Mouse (Mus musculus) intestine, postnatal 0 days (tissue): ENCODE results near the gene Poldip3. TPM values are rescaled to one million over a fixed set of nuclear protein-coding genes. Genes with fewer than 3 reads are reported as not detected.
A peak's percentile ranks its signal among the peaks of the same experiment; 100 is the strongest.

ENCODE experiments used
- ATAC-seq: fragments of 200-750 bp; cut with Nextera tagmentation; 2 replicates; pipeline ENCODE4 v1.8.0; 2017; ENCODE audit warnings: mild to moderate bottlenecking, moderate TSS enrichment, moderate library complexity
- H3K27ac ChIP-seq: fragments of 300-500 bp; sonication (generic); 2 replicates; pipeline ENCODE4 v1.5.1; 2014; ENCODE audit warnings: mild to moderate bottlenecking, low read depth, low read length, moderate library complexity
- H3K27me3 ChIP-seq: fragments of 300-500 bp; sonication (generic); replicated peaks from 2 replicates; pipeline ENCODE4 v1.6.1; 2014; ENCODE audit warnings: low read length, mixed read lengths; ENCODE audit not compliant: control insufficient read depth, insufficient read depth
- H3K36me3 ChIP-seq: fragments of 300-500 bp; sonication (generic); 2 replicates; pipeline ENCODE4 v1.6.1; 2014; ENCODE audit warnings: mild to moderate bottlenecking, moderate library complexity; ENCODE audit not compliant: control insufficient read depth, insufficient read depth
- H3K4me1 ChIP-seq: fragments of 300-500 bp; sonication (generic); replicated peaks from 2 replicates; pipeline ENCODE4 v1.6.1; 2014; ENCODE audit warnings: antibody characterized with exemption, low read length, mixed read lengths; ENCODE audit not compliant: control insufficient read depth, insufficient read depth
- H3K4me2 ChIP-seq: fragments of 300-500 bp; sonication (generic); replicated peaks from 2 replicates; pipeline ENCODE4 v1.6.1; 2014; ENCODE audit warnings: low read depth, mild to moderate bottlenecking, moderate library complexity
- H3K4me3 ChIP-seq: fragments of 300-500 bp; sonication (generic); 2 replicates; pipeline ENCODE4 v1.5.1; 2014; ENCODE audit warnings: low read depth, low read length
- H3K9ac ChIP-seq: fragments of 300-500 bp; sonication (generic); 2 replicates; pipeline ENCODE4 v1.6.1; 2014; ENCODE audit warnings: mild to moderate bottlenecking, low read depth, low read length
- H3K9me3 ChIP-seq: fragments of 300-500 bp; sonication (generic); 2 replicates; pipeline ENCODE4 v1.6.1; 2016; ENCODE audit warnings: mixed run types; ENCODE audit not compliant: control insufficient read depth
- CTCF ChIP-seq: sonication (generic); IDR thresholded peaks from 2 replicates; pipeline ENCODE4 v1.5.1; 2016; ENCODE audit warnings: low read depth, mild to moderate bottlenecking, control low read depth, antibody characterized with exemption, moderate library complexity
- WGBS: fragments of 180-500 bp; shearing (Covaris S2); extraction: QIAGEN DNeasy Blood & Tissue Kit; methylation state at CpG from one replicate; pipeline ENCODE4 v1.1.7; 2014; 5-methylcytosine and 5-hydroxymethylcytosine counted together
- polyA plus RNA-seq: library from polyadenylated mRNA; unstranded; fragments of >200 nt; fragmentation: Nextera tagmentation; extraction: Ambion mirVana; gene quantifications from 2 replicates; pipeline ENCODE4 v1.2.1, GENCODE M21; 2015

Poldip3 gene
- polyA plus RNA-seq, 1 experiment from 2014 or later: 49.8 TPM

DNA sequence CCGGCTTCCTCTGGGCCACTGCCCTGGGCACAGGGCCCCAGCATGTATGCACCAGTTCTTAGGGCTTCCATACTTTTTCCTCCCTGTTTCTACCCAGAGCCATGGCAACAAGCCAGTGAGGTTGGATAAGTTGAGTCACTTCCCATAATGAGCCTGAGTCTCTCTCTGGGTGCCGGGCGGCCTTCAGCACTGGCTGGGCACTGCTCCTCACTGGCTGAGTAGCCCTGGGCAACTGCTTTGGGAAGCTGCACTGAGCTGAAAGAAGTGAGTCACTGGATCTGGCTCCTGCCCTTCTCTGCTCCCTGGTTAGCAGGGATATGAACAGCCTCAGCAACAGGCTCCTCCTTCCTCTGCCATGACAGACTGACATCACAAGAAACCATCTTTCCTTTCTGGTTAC is 17.5 kb upstream of the Poldip3 start:
- no peak for ATAC-seq
- H3K27me3 ChIP-seq: no peaks in the 10 kb centered on the region
- no peak overlapping the region for H3K9ac ChIP-seq
- 70% methylated on average over 3 of the region's 3 CpGs for WGBS
- no peak overlapping the region for H3K4me2 ChIP-seq
- peaks cover 22% of the 10 kb centered on the region; the same call in 1 of the 2 replicates for H3K4me1 ChIP-seq
- peaks cover 11% of the 10 kb centered on the region for H3K36me3 ChIP-seq
- TF ChIP-seq CTCF: no peak
- H3K27ac ChIP-seq: no peak overlapping the region
- no peak overlapping the region for H3K4me3 ChIP-seq
- no peaks in the 10 kb centered on the region for H3K9me3 ChIP-seq

DNA sequence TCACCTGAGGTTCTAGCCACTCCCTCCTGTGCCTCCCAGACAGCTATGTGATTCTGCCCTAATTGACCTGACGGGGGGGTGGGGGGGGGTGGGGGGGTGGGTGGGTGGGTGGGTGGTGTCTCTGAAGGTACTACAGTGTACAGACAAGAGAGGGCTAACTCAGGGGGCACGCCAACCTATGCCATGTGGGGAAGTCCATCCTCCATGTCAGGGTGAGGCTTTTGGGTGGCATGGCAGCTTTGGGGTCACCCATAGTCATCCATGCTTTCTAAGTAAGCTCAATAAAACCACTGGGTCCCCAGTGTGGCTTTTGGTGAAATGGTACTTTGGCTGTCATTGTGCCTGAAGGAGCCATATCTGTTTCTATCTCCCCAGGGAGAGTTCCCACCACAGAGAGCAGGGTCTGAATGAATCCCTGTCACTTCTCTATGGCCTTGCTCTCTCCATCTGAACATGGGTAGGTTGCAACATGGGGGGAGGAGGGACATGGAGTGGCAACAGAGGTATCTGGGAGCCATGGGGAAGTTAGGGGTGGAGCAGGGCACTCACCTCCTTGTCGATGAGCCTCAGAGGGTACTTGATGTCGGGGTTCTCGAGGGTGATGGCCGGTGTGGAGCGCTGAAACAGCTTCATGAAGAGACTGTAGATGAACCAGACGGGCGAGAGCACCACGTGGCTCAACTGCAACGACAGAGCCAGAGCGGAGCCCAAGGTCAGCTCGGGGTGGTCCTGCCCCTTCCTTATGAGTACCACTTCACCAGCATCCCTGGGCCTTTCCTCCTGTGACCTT is 16.5 kb upstream of the Poldip3 start:
- no peak overlapping the region for H3K27ac ChIP-seq
- no peaks in the 10 kb centered on the region for H3K27me3 ChIP-seq
- 84% methylated on average over 13 of the region's 13 CpGs for WGBS
- no peaks in the 10 kb centered on the region for H3K9me3 ChIP-seq
- TF ChIP-seq CTCF: no peak
- H3K4me2 ChIP-seq: no peak overlapping the region
- no peak overlapping the region for H3K9ac ChIP-seq
- no peak overlapping the region for H3K4me3 ChIP-seq
- peaks cover 19% of the 10 kb centered on the region for H3K36me3 ChIP-seq
- ATAC-seq: no peak
- peaks cover 17% of the 10 kb centered on the region; the same call in 1 of the 2 replicates for H3K4me1 ChIP-seq

- H3K27me3 ChIP-seq: no peaks in the 10 kb centered on the region
- TF ChIP-seq CTCF: no peak
- WGBS: 39% methylated on average over 5 of the region's 5 CpGs
- 0 out of 2 replicates have a peak, but pooled peaks cover 12% of the 10 kb centered on the region for H3K4me1 ChIP-seq
- 0 out of 2 replicates have a peak overlapping the region, but pooled peaks have one; percentile 32 for H3K4me2 ChIP-seq
- H3K9ac ChIP-seq: no peak overlapping the region
- no peak overlapping the region for H3K4me3 ChIP-seq
- ATAC-seq: peak; percentile 47; the same call in 1 of the 2 replicates
- no peaks in the 10 kb centered on the region for H3K9me3 ChIP-seq
- H3K36me3 ChIP-seq: peaks cover 23% of the 10 kb centered on the region
- 0 out of 2 replicates have a peak overlapping the region, but pooled peaks have one; percentile 9 for H3K27ac ChIP-seq
Measured at GRCm38 (mm10) chr15:83164971-83165471, 15.8 kb upstream of the Poldip3 start.

- Histone ChIP-seq H3K4me1 (0 out of 2 replicates have a peak, but pooled peaks cover 8% of the 10 kb centered on the region), H3K9ac (no peak overlapping the region), H3K27ac (no peak overlapping the region), H3K36me3 (peaks cover 44% of the 10 kb centered on the region), H3K4me2 (no peak overlapping the region), H3K4me3 (no peak overlapping the region), H3K9me3 (no peaks in the 10 kb centered on the region), H3K27me3 (no peaks in the 10 kb centered on the region)
- peak; percentile 26; the same call in 1 of the 2 replicates for ATAC-seq
- WGBS: 85% methylated on average over 11 of the region's 11 CpGs
- TF ChIP-seq CTCF: no peak
Measured at GRCm38 (mm10) chr15:83162818-83163485, 13.8 kb upstream of the Poldip3 start.

DNA sequence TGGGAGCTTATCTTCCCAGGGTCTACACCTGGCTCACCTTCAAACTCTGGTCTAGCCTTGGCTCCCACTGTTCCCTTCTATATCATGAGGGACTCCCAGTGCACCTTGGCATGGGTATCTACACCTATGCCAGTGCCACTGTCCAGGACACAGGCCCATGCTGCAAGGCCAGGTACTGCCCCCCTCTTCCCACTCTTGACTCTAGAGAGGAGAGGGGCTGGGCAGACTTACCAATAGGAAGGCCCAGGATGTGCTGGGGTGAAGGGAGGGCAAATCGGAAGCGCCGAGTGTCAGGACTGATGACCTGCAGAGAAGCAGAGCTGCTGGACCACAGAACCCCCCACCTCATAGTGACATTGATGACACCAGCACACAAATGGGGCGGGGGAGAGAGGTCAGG is 12.8 kb upstream of the Poldip3 start:
- peaks cover 52% of the 10 kb centered on the region for H3K36me3 ChIP-seq
- no peak for TF ChIP-seq CTCF
- 0 out of 2 replicates have a peak, but pooled peaks cover 8% of the 10 kb centered on the region for H3K4me1 ChIP-seq
- no peaks in the 10 kb centered on the region for H3K9me3 ChIP-seq
- H3K27me3 ChIP-seq: no peaks in the 10 kb centered on the region
- 98% methylated on average over 4 of the region's 4 CpGs for WGBS
- H3K4me2 ChIP-seq: no peak overlapping the region
- no peak overlapping the region for H3K4me3 ChIP-seq
- no peak overlapping the region for H3K27ac ChIP-seq
- H3K9ac ChIP-seq: no peak overlapping the region
- ATAC-seq: no peak
